Mouse (Mus musculus): ENCODE results near the gene Ezh2. TPM values are rescaled to one million over a fixed set of nuclear protein-coding genes. Genes with fewer than 3 reads are reported as not detected.
A peak's percentile ranks its signal among the peaks of the same experiment; 100 is the strongest.
"Not testable (repeated sequence)": the region's sequence is repeated elsewhere in the genome, so short reads cannot be mapped to it uniquely, and the experiment has no call there.

The Ezh2 gene
- total RNA-seq (2018; cell fraction: chromatin; rRNA removed), result 10 to 100 TPM; 14.7 to 71.2 (median 36.7) TPM
- 10 to 100 TPM; 10.3 to 16.2 (median 13.4) TPM for total RNA-seq (2018; cell fraction: cytosol; rRNA removed)
- 10 to 100 TPM; 11.9 to 92.6 (median 21.2) TPM for total RNA-seq (2018; cell fraction: nucleus; rRNA removed)
- polyA plus RNA-seq (2018), result 9.2 to 31.7 TPM (median 13.5 TPM) in 3 replicates

GRCm38 (mm10) chr6:47594926-47595623 is at the start of gene Ezh2:
Gene Ezh2 (minus strand): TSS chr6:47595341.
- no peaks in the 10 kb centered on the region for H3K36me3 ChIP-seq (ENCODE audit: inconsistent target)
- peaks cover 38% of the 10 kb centered on the region for H3K79me2 ChIP-seq (ENCODE audit: inconsistent target)
- under 1% methylated on average over 65 of the region's 69 CpGs for WGBS (ENCODE audit: missing documents)
- H3K4me3 ChIP-seq (ENCODE audit: inconsistent target), result peak within 1 kb of the TSS; percentile 64
- H3K27ac ChIP-seq, result peak within 1 kb of the TSS; percentile 85

- WGBS (ENCODE audit: missing documents), result 1% methylated on average over 6 of the region's 6 CpGs
- peak overlapping the region; percentile 75 for H3K27ac ChIP-seq
Observed at GRCm38 (mm10) chr6:47636527-47637076, 41.5 kb upstream of the Ezh2 start.

GRCm38 (mm10) chr6:47635995-47636526 is 40.9 kb upstream of the Ezh2 start:
- Histone ChIP-seq H3K79me2 (ENCODE audit: inconsistent target) (no peaks in the 10 kb centered on the region; the same call in 1 of the 2 replicates), H3K4me3 (ENCODE audit: inconsistent target) (peak overlapping the region; percentile 75), H3K27ac (peak overlapping the region; percentile 75), H3K36me3 (ENCODE audit: inconsistent target) (no peaks in the 10 kb centered on the region)
- 11% methylated on average over 4 of the region's 5 CpGs for WGBS (ENCODE audit: missing documents)

More at GRCm38 (mm10) chr6:47636527-47637076, 41.5 kb upstream of the Ezh2 start:
- Histone ChIP-seq H3K36me3 (ENCODE audit: inconsistent target) (no peaks in the 10 kb centered on the region), H3K79me2 (ENCODE audit: inconsistent target) (no peaks in the 10 kb centered on the region; the same call in 1 of the 2 replicates), H3K4me3 (ENCODE audit: inconsistent target) (peak overlapping the region; percentile 75)

GRCm38 (mm10) chr6:47635207-47635994 is 40.3 kb upstream of the Ezh2 start:
- H3K79me2 ChIP-seq (ENCODE audit: inconsistent target), result no peaks in the 10 kb centered on the region; the same call in 1 of the 2 replicates
- H3K36me3 ChIP-seq (ENCODE audit: inconsistent target), result no peaks in the 10 kb centered on the region
- 82% methylated on average over 7 of the region's 7 CpGs for WGBS (ENCODE audit: missing documents)
- no peak overlapping the region for H3K27ac ChIP-seq
- H3K4me3 ChIP-seq (ENCODE audit: inconsistent target), result peak overlapping the region; percentile 75; the same call in 1 of the 2 replicates

- Histone ChIP-seq H3K4me3 (ENCODE audit: inconsistent target) (no peak overlapping the region), H3K36me3 (ENCODE audit: inconsistent target) (no peaks in the 10 kb centered on the region), H3K27ac (no peak overlapping the region)
Observed at GRCm38 (mm10) chr6:47633467-47633866, 38.3 kb upstream of the Ezh2 start.

GRCm38 (mm10) chr6:47630061-47630460 is 34.9 kb upstream of the Ezh2 start:
- WGBS (ENCODE audit: missing documents), result no CpG with 5 or more reads among the region's 1 CpGs
- H3K27ac ChIP-seq; H3K36me3 ChIP-seq (ENCODE audit: inconsistent target); H3K79me2 ChIP-seq (ENCODE audit: inconsistent target); H3K4me3 ChIP-seq (ENCODE audit: inconsistent target): not testable (repeated sequence)

More at GRCm38 (mm10) chr6:47633467-47633866, 38.3 kb upstream of the Ezh2 start:
- H3K79me2 ChIP-seq (ENCODE audit: inconsistent target), result no peaks in the 10 kb centered on the region; the same call in 1 of the 2 replicates

GRCm38 (mm10) chr6:47627978-47628377 is 32.8 kb upstream of the Ezh2 start:
- WGBS (ENCODE audit: missing documents), result 96% methylated on average over 3 of the region's 3 CpGs
- Histone ChIP-seq H3K36me3 (ENCODE audit: inconsistent target) (peaks cover 8% of the 10 kb centered on the region; the same call in 1 of the 2 replicates), H3K79me2 (ENCODE audit: inconsistent target) (no peaks in the 10 kb centered on the region)

GRCm38 (mm10) chr6:47626976-47627375 is 31.8 kb upstream of the Ezh2 start:
- not testable (repeated sequence) for H3K36me3 ChIP-seq (ENCODE audit: inconsistent target); H3K27ac ChIP-seq; H3K4me3 ChIP-seq (ENCODE audit: inconsistent target); H3K79me2 ChIP-seq (ENCODE audit: inconsistent target)
- WGBS (ENCODE audit: missing documents), result 93% methylated on average over 3 of the region's 3 CpGs

More at GRCm38 (mm10) chr6:47627978-47628377, 32.8 kb upstream of the Ezh2 start:
- Histone ChIP-seq H3K27ac (no peak overlapping the region), H3K4me3 (ENCODE audit: inconsistent target) (no peak overlapping the region)

- no peaks in the 10 kb centered on the region for H3K79me2 ChIP-seq (ENCODE audit: inconsistent target)
- WGBS (ENCODE audit: missing documents), result 20% methylated on average over 1 of the region's 2 CpGs
- H3K27ac ChIP-seq, result no peak overlapping the region
- no peaks in the 10 kb centered on the region for H3K36me3 ChIP-seq (ENCODE audit: inconsistent target)
- no peak overlapping the region for H3K4me3 ChIP-seq (ENCODE audit: inconsistent target)
Observed at GRCm38 (mm10) chr6:47621039-47621438, 25.9 kb upstream of the Ezh2 start.

GRCm38 (mm10) chr6:47608306-47608705 is 13.2 kb upstream of the Ezh2 start:
- H3K36me3 ChIP-seq (ENCODE audit: inconsistent target); H3K79me2 ChIP-seq (ENCODE audit: inconsistent target); H3K4me3 ChIP-seq (ENCODE audit: inconsistent target); H3K27ac ChIP-seq: not testable (repeated sequence)
- 95% methylated on average over 5 of the region's 5 CpGs for WGBS (ENCODE audit: missing documents)

- no peak overlapping the region for H3K4me3 ChIP-seq (ENCODE audit: inconsistent target)
- no peaks in the 10 kb centered on the region for H3K79me2 ChIP-seq (ENCODE audit: inconsistent target)
- no peak overlapping the region for H3K27ac ChIP-seq
- H3K36me3 ChIP-seq (ENCODE audit: inconsistent target), result no peaks in the 10 kb centered on the region
- 100% methylated on average over 1 of the region's 1 CpGs for WGBS (ENCODE audit: missing documents)
Observed at GRCm38 (mm10) chr6:47601931-47602330, 6.8 kb upstream of the Ezh2 start.

- Histone ChIP-seq H3K27ac (peak overlapping the region; percentile 85), H3K4me3 (ENCODE audit: inconsistent target) (peak overlapping the region; percentile 64), H3K79me2 (ENCODE audit: inconsistent target) (peaks cover 32% of the 10 kb centered on the region), H3K36me3 (ENCODE audit: inconsistent target) (no peaks in the 10 kb centered on the region)
- 13% methylated on average over 6 of the region's 6 CpGs for WGBS (ENCODE audit: missing documents)
Observed at GRCm38 (mm10) chr6:47595696-47596095, 555 bp upstream of the Ezh2 start.

GRCm38 (mm10) chr6:47594141-47594835 is 853 bp downstream of the Ezh2 start:
- 2% methylated on average over 67 of the region's 74 CpGs for WGBS (ENCODE audit: missing documents)

GRCm38 (mm10) chr6:47593590-47593989 is 1.6 kb downstream of the Ezh2 start:
- Histone ChIP-seq H3K36me3 (ENCODE audit: inconsistent target) (no peaks in the 10 kb centered on the region), H3K4me3 (ENCODE audit: inconsistent target) (peak overlapping the region; percentile 64), H3K27ac (peak overlapping the region; percentile 12), H3K79me2 (ENCODE audit: inconsistent target) (peaks cover 53% of the 10 kb centered on the region)
- WGBS (ENCODE audit: missing documents), result 3% methylated on average over 9 of the region's 9 CpGs

More at GRCm38 (mm10) chr6:47594141-47594835, 853 bp downstream of the Ezh2 start:
- Histone ChIP-seq H3K4me3 (ENCODE audit: inconsistent target) (peak overlapping the region; percentile 64), H3K79me2 (ENCODE audit: inconsistent target) (peaks cover 46% of the 10 kb centered on the region), H3K27ac (peak overlapping the region; percentile 12), H3K36me3 (ENCODE audit: inconsistent target) (no peaks in the 10 kb centered on the region)
